25 mouse cellular contexts compared by ENCODE assay signal in the genomic region with DNA sequence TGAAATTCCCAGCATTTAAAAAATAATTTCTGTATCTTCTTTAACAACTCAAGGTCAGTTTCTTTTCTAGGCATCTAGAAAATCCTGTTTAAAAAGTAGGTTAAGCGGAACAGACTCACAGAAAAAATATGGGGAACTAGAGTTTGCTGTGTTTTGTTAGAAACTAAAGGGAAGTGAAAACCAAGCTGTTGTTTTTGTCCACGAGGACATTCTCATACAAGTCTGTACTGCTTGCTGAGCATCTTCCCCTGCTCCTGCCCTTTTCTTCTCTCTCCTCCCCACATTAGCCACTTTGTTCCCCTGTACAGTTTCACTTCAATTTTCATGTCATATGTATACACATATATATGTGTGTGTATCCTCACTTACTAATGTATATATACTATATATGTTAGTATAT. TPM values are rescaled to one million over a fixed set of nuclear protein-coding genes. Genes with fewer than 3 reads are reported as not detected.
DNase-seq lines count a peak whose midpoint lies in the region; ATAC-seq and TF ChIP-seq lines count a peak whose summit lies in the region.
"Had no signal": no experiment of that assay in that cellular context is flagged by ENCODE, and none has a peak within 500 bp of the region (broad histone marks: within the 10 kb centered on the region; RNA-seq: fewer than 3 reads in every experiment).

No protein-coding gene starts in this region.

- H3K4me1 ChIP-seq in bone marrow macrophage, adult 2 months (ENCODE audit: control insufficient read depth, insufficient read depth, low read length), result peaks cover 36% of the 10 kb centered on the region
- H3K4me1 ChIP-seq: embryonic facial prominence, embryonic 10.5 days; forebrain, embryonic 12.5 days; heart, embryonic 10.5 days; limb, embryonic 10.5 days; midbrain, embryonic 12.5 days; neural tube, embryonic 12.5 days had no signal

- no peak for TF ChIP-seq POLR2A in bone marrow macrophage, adult 2 months (IDR thresholded peaks at IDR 0.05; ENCODE audit: borderline replicate concordance, low read depth, low read length)

- peak overlapping the region; percentile 99 for H3K27ac ChIP-seq in bone marrow macrophage, adult 2 months (ENCODE audit: insufficient read depth, low read depth, low read length)
- H3K27ac ChIP-seq: embryonic facial prominence, embryonic 10.5 days; forebrain, embryonic 12.5 days; heart, embryonic 10.5 days; hindbrain, embryonic 13.5 days; left cerebral cortex, adult 2 months; limb, embryonic 10.5 days; liver, embryonic 14.5 days; midbrain, embryonic 12.5 days; neural tube, embryonic 12.5 days had no signal

- intact Hi-C loops in heart, postnatal 36 days (cut with DNase I), result no loop called here

- peak; percentile 84 for ATAC-seq in megakaryocyte progenitor cell, adult 5-6 weeks (replicated peaks; ENCODE audit: poor library complexity)
- ATAC-seq in erythroid progenitor cell, adult 5-6 weeks (replicated peaks; ENCODE audit: low FRiP score, poor library complexity, severe bottlenecking), result no peak
- ATAC-seq: lung, postnatal 0 days had no signal

- no peak for TF ChIP-seq CTCF in bone marrow macrophage, adult 2 months (IDR thresholded peaks at IDR 0.05; ENCODE audit: low read depth, low read length)

- no peak overlapping the region for H3K4me3 ChIP-seq in bone marrow macrophage, adult 2 months (ENCODE audit: insufficient read depth, low read length)
- H3K4me3 ChIP-seq: embryonic facial prominence, embryonic 10.5 days; forebrain, embryonic 12.5 days; heart, embryonic 10.5 days; hindbrain, embryonic 13.5 days; left cerebral cortex, adult 2 months; limb, embryonic 10.5 days; midbrain, embryonic 12.5 days; neural tube, embryonic 12.5 days had no signal

- peak; percentile 86 for DNase-seq in heart, adult 11 months
- DNase-seq in heart, postnatal 36 days, result no peak
- peak; percentile 39 for DNase-seq in lung, postnatal 25 days (ENCODE audit: low spot score)
- DNase-seq in lung, postnatal 10 days, result no peak
- no peak for DNase-seq in Muller cell, postnatal 12 days (ENCODE audit: inconsistent ontology term)
- DNase-seq: adrenal gland, postnatal 25 days; cerebellum, adult 2 months; gastrocnemius, postnatal 25 days; heart, postnatal 10 days; kidney, adult 2 months; kidney, postnatal 25 days had no signal

RNA-seq across cellular contexts. Expression of a gene that starts 35.2 kb away (rescaled TPM):
- under 1 TPM; 0.16 to 0.56 TPM for total RNA-seq in heart, postnatal 36 days (2021)
- polyA plus RNA-seq in bone marrow macrophage, adult 2 months (2012; ENCODE audit: insufficient read depth, insufficient read length, missing spikeins), result not detected in 2 replicates
- not detected in 2 replicates for total RNA-seq in megakaryocyte progenitor cell, adult 5-6 weeks (2015)
- not detected in 2 replicates for total RNA-seq in megakaryocyte progenitor cell, adult 5-6 weeks (2017)
- not detected in 2 replicates for total RNA-seq in erythroid progenitor cell, adult 5-6 weeks (2015; ENCODE audit: low replicate concordance)
- total RNA-seq in erythroid progenitor cell, adult 5-6 weeks (2017; ENCODE audit: low replicate concordance), result 0.39 TPM in 1 of 2 replicates, not detected in the other
- polyA plus RNA-seq: small intestine, adult 2 months had no signal

Comparison
In these comparisons a context has a peak if more than half of its experiments do, and no peak if none do; other contexts are left out.
1. DNase-seq: peak in heart, adult 11 months (single experiment) and lung, postnatal 25 days (single experiment); none in heart, postnatal 36 days (0 of 2), lung, postnatal 10 days (single experiment) and Muller cell, postnatal 12 days (single experiment).